Mouse (Mus musculus): ENCODE data around the gene Slc43a2. TPM values are rescaled to one million over a fixed set of nuclear protein-coding genes. Genes with fewer than 3 reads are reported as not detected.
"Not testable (repeated sequence)": the region's sequence is repeated elsewhere in the genome, so short reads cannot be mapped to it uniquely, and the experiment has no call there.

Gene Slc43a2
- total RNA-seq, 2 experiments from 2014 or later = 14.9 to 18.2 TPM

DNA sequence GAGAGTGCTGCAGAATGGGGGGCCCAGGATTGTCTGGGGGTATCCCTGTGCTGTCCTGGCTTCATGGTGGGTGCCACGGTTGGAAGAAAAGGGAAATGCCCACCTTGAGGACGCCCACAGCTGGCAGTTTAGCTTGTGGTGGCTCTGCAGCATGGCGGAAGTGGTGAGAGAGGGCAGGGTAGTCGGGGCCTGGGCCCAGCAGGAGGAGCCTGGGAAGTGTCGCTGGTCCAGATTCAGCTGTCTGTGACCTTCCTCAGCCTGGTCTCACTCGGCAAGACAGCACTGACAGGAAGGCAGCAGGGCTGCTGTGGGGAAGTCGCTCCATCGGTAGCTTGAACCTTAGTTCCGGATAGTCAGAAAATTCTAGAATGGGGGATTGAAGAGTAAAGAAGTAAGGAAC is 62.9 kb downstream of the Slc43a2 start:
- DNase-seq (ENCODE audit: low spot score) = no peak
- intact Hi-C loops (cut with DNase I) = no loop called here

DNA sequence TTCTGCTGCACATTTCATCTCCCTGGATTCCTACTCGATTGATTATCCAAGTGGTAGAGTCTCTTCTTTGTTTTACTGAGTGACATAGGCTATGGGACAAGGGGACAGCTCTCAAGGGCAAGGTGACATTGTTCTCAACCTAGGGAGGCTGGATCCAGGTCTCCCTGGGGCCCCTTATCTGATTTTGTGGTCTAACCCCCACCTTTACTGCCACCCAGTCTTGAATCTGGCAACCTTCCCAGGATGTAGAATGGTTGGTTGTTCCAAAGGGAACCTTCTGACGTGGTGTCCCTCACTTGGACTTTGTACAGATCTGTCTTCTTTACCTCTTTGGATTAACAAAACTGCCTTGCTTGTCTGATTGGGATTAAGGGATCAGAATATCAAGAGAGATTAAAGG is 63.9 kb downstream of the Slc43a2 start:
- intact Hi-C loops (cut with DNase I) = no loop called here
- no peak for DNase-seq (ENCODE audit: low spot score)

DNA sequence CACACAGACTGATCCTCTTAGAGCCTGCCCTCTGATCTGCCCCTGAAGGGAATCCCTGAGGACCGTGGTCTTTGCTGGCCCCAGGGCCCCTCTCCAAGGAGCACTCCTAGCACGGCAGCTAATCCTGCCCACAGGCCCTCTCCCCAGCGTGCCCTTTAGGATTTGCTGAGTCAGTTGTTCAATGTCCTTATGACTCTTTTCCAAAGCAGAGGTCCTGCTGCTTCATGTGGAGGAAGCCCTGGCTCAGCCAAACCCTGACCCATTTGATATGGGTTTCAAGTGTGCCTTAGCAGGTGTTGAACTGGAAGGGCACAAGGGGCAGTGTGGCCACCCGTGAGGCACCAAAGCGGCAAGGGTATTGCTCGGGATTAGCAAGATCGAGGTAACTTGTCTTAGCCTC is 64.3 kb downstream of the Slc43a2 start:
- intact Hi-C loops (cut with DNase I) = no loop called here
- no peak for DNase-seq (ENCODE audit: low spot score)

DNA sequence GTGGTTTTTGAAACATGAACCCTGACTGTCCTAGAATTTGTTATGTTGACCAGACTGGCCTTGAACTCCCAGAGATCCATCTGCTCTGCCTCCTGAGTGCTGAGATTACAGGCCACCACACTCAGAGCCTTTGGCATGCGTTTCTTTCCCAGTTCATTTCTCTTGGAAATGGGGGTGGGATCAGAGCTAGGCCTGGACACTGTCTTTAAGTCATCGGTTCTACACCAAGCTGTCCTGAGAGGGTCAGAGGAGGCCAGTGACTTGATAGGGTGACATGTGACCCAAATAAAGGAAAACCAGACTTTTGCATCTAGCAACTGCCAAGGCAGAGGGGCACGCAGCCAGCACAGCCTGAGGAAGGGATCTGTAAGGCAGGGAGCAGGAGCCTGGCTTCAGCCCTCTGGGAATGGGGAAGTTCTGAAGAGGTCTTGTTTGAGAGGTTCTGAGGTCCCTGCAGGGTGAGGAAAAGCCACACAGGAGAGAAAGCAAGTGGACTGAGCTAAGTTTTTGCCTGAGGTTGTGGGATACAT is 65.3 kb downstream of the Slc43a2 start:
- DNase-seq (ENCODE audit: low spot score) = peak; percentile 51

DNA sequence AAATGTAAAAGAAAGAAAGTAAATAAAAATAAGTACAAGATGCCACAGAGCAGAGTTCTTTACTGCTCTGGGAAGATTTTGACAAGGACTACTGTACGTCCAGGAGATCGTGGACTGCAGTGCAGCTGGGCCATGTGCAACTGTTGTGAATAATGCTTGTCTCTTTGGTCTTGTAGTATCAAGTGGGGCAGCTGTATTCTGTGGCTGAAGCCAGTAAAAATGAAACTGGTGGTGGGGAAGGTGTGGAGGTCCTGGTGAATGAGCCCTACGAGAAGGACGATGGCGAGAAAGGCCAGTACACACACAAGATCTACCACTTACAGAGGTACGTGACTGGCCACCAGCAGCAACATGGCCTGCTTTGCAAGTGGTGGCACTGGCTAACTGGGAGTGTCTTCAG is 66.5 kb downstream of the Slc43a2 start:
- intact Hi-C loops (cut with DNase I) = no loop called here
- DNase-seq (ENCODE audit: low spot score) = no peak

More for the DNA sequence above, 65.3 kb downstream of the Slc43a2 start:
- intact Hi-C loops (cut with DNase I) = no loop called here

DNA sequence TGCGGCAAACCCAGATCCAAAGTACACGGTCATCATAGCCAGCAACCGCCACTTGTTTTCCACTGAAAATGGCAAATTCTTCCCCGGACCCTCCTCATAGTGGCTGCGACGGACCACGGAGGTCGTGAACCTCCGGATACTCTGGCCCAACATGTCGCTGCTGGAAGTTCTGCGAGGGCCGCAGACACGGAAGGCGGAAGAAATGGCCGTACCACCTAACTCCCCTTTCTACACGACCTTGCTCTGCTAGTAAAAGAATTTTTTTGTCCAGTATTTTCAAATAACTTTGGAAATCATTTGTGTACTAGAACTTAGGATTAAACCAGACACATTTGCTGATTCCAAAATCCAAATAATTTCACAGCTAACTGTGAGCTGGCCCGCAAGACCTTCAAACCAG is 68.3 kb downstream of the Slc43a2 start:
- intact Hi-C loops (cut with DNase I); DNase-seq (ENCODE audit: low spot score): not testable (repeated sequence)

DNA sequence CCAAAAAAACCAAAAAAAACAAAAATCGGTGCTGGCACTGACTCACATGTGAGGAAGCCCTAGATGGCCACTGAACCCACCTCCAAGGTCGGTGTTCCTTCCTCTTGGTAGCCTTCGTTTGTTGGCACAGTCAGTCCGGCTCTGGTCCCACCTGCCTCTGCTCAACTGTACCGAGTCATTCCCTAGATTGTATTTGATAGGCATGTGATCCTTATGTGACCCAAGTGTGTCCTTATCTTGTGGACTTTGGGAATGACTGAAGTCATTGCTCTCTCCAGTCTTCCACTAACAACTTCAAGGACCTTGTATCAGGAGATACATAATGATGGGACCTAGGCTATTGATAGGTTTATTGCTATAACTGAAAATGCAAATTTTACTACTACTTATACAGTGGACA is 73.3 kb downstream of the Slc43a2 start:
- intact Hi-C loops (cut with DNase I) = no loop called here
- DNase-seq (ENCODE audit: low spot score) = no peak

DNA sequence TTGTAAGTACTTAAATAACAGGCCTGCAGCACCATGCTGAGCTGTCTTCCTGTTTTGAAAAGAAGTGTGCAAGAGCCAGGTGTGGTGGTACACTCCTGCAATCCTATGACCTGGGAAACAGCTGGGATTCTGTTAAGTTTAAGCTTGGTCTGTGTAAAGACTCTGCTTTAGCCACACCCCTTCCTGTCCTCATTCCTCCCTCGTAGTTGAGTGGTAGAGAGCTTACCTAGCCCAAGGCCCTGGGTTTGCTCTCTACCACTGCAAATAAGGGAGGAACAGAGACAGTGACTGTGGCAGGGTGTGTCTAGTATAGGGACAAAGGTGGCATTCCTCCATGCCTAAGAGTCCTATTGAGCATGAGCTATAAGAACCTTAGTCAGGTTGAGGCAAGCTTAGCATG is 73.8 kb downstream of the Slc43a2 start:
- intact Hi-C loops (cut with DNase I) = no loop called here
- no peak for DNase-seq (ENCODE audit: low spot score)

DNA sequence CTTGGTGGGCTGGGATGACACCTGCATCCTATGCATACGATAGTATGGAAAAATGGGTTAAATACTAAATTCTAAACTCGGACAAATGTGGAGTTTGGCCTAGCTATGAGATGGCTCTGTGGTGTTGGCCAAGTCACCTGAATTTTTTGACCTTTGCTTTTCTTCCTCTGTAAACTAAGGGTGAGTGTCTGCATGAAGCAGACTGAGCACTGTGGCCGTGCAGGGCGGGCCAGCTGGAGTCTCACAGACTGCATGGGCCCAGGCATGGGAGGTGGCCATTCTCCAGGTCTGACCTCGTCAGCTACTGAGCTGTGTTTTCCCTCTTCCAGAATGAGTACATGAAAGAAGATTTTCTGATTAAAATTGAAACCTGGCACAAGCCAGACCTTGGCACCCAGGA is 77.3 kb downstream of the Slc43a2 start:
- intact Hi-C loops (cut with DNase I) = no loop called here
- no peak for DNase-seq (ENCODE audit: low spot score)

DNA sequence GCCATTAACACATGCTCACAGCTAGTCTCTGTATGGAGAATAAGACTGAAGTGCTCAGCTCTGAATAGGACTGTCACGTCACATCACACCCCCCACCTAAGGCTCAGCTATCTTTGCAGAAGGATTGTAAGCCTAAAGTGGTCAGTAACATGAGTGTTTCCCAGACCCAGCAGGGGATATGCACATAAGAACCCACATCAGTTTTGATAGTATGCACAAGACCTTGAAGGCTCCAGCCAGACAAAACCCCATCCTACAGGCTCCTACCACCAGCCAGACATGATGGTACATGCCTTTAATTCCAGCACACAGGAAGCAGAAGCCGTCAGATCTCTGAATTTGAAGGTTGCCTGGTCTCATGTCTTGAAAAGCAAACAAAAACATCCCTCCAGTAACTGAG is 78.5 kb downstream of the Slc43a2 start:
- intact Hi-C loops (cut with DNase I) = no loop called here
- no peak for DNase-seq (ENCODE audit: low spot score)

DNA sequence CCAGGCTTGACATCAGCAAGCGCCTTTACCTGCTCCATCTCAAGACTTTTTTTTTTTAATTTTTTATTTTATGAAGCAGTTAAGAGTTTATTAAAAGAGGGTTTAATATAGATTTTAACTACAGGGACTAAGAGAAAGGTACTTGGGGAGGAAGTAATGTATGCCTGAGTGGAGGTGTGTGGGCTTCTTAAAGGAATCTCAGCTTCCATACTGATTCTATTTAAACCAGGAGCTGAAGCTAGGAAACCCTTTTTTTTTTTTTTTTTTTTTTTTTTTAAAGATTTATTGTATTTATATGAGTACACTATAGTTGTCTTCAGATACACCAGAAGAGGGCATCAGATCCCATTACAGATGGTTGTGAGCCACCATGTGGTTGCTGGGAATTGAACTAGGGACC is 83.3 kb downstream of the Slc43a2 start:
- DNase-seq (ENCODE audit: low spot score) = no peak
- intact Hi-C loops (cut with DNase I) = no loop called here

DNA sequence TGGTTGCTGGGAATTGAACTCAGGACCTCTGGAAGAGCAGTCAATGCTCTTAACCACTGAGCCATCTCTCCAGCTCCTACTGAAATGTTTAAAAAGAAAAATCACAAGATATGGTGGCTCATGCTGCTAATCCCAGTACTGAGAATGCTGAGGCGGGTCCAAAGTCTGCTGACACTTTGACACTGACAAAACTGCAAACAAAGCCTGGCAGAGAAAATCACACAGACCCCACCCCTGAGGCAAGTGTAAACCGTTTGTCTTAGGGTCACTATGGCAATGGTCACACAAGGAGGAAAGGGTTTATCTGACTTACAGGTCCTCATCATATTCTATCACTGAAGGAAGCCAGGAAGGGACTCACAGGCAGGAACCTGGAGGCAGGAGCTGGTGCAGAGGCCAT is 84.1 kb downstream of the Slc43a2 start:
- intact Hi-C loops (cut with DNase I) = no loop called here

DNA sequence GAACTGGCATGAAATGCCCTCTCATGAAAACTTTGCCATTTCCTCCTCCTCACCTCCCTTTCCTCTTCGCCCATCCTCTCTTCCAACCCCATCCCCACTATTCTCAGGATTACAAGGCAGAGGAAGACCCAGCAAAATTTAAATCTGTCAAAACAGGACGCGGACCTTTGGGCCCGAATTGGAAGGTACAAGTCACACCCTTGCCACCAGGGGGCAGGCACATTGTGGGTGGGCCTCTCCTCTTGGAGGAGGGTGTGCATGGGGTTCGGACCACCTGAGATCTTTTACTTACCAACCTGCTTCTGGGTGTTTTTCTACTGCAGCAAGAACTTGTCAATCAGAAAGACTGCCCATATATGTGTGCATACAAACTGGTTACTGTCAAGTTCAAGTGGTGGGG is 87.6 kb downstream of the Slc43a2 start:
- intact Hi-C loops (cut with DNase I) = no loop called here
- DNase-seq (ENCODE audit: low spot score) = no peak

More for the DNA sequence above, 84.1 kb downstream of the Slc43a2 start:
- DNase-seq (ENCODE audit: low spot score) = no peak

DNA sequence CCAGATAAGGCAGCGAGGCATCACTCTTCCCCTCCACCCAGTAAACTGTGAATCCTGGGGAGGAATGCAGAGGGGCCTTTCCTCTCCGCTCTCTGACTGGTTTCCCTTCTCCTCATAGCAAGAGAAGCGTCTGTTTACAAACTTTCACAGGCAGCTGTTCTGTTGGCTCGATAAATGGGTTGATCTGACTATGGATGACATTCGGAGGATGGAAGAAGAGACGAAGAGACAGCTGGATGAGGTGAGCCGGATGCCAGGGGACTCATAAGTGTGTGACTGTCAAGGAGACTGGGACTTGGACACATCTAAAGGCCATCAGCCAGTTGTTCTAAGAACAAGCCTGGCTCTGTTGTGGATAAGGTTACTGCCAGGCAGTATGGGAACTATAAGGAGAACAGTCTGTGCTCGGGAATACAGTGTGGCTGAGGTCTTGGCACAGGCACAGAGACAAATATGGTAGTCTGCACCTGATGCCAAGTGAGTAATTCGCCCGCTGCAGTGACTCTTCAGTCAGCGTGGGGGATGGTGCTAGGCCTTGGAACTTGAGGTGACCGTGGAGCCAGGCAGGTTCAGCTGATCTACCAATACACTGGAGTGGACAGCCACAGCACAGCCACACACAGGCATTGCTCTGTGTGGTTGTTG is 88.8 kb downstream of the Slc43a2 start:
- peak; percentile 23 for DNase-seq (ENCODE audit: low spot score)
- intact Hi-C loops (cut with DNase I) = loop anchor here (5.0 kb wide), 1 partner anchor 37 kb away; no protein-coding TSS in a partner anchor

DNA sequence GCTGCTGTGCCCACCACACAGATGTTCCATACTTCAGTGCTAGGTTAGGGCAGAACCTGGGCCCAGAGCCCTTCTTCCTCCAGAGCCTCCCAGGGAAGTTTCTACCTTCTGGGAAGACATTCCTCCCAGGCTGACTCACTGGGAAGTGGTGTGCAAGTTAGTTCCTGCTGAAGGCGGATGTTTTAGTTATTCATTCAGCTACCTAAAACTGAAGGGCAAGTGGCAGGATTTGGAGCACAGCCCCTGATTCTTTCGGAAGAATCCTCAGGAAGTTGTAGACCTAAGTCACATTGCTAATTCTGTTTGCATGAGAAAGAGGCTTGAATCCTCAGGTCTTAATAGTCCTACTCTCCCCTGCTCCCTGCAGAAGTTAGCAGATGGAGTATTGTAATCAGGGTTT is 89.9 kb downstream of the Slc43a2 start:
- intact Hi-C loops (cut with DNase I) = loop anchor here (5.0 kb wide), 1 partner anchor 36 kb away; no protein-coding TSS in a partner anchor
- no peak for DNase-seq (ENCODE audit: low spot score)

DNA sequence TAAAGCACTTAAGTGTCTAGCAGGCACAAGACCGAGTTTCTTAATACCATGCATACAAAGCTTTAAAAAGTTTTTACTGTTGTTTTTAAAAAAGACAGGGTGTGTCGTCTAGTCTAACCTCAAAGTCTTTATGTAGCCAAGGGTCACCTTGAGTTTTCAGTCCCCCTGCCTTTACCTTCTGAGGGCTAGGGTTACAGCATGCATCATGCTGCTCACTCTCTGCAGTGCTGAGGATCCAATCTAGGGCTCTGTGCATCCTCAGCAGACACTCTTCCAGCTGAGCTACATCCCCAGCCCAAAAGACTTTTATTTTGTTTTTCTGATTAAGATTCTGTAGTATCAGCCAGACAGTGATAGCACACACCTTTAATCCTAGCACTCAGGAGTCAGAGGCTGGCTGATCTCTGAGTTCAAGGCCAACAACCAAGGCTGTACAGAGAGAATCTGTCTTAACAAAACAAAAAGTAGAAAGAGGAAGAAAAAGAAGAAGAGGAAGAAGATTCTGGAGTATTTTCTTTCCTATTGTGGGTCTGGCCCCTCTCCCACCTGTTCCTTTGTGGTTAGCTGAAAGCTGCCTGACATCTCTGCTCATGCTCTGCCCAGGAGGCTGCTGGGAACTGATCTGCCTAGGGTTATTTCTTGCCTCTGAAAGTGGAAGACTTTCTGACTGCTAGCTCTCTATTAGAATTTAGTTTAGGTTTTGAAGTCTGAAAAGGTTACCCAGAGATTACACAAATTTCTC is 91.3 kb downstream of the Slc43a2 start:
- intact Hi-C loops (cut with DNase I) = loop anchor here (5.0 kb wide), 1 partner anchor 35 kb away; no protein-coding TSS in a partner anchor
- DNase-seq (ENCODE audit: low spot score) = no peak

DNA sequence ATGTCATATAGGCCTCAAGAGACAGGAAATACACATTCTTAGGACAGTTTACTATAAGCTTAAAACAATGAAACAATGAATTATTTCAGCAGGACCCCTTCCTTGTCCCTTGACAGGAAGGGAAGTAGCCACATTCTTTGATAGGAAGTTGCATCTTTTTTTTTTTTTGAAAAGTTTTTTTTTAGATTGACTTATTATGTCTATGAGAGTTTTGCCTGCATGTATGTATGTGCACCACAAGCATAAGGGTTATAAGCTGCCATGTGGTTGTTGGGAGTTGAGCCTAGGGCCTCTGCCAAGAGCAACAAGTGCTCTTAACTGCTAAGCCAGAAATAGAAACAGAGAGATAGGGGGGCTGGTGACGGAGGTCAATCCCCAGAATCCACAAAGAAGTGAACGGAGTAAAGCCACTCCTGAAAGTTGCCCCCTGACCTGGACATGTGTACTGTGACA is 92.6 kb downstream of the Slc43a2 start:
- DNase-seq (ENCODE audit: low spot score) = no peak
- intact Hi-C loops (cut with DNase I) = loop anchor here (5.0 kb wide), 1 partner anchor 33 kb away; no protein-coding TSS in a partner anchor

DNA sequence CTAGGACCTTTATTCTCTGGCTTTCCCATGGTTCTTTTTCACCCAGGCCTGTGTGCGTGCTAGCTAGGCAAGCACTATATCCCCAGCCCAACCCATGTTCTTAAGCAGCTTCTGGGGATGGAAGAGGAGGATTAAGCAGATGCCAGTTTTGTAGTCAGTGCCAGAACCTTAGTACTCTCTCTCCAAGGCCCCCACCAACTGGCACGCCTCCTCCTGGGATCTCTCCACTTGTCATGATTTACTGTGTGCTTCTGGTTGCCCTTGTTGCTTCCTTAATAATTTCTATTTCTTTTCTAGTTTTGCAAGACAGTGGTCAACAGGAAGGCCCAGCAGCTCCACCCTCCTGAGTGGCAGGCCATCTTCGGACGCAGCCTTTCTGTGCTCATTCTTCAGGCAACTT is 94.3 kb downstream of the Slc43a2 start:
- DNase-seq (ENCODE audit: low spot score) = no peak
- intact Hi-C loops (cut with DNase I) = no loop called here

All from heart, postnatal 25 days (tissue).